Mouse (Mus musculus) G1E (cell line): ENCODE results near the gene Cib1.

Source experiments
- CTCF ChIP-seq: IDR thresholded peaks from 2 replicates; pipeline ENCODE4 v1.5.1; 2012; ENCODE audit warnings: low read depth, low read length, inconsistent platforms, mixed read lengths
- GATA1 ChIP-seq: IDR thresholded peaks from 2 replicates; pipeline ENCODE4 v1.6.1; 2012; ENCODE audit warnings: borderline replicate concordance, low read length, inconsistent platforms, mixed read lengths
- TAL1 ChIP-seq: conservative IDR thresholded peaks from 2 replicates; pipeline ENCODE4 v1.6.1; 2012; ENCODE audit warnings: low read depth, low read length, inconsistent platforms, mixed read lengths

GRCm38 (mm10) chr7:80252437-80252836 lies 19.8 kb upstream of the Cib1 start:
- TF ChIP-seq CTCF = no peak
- no peak for TF ChIP-seq TAL1
- TF ChIP-seq GATA1 = no peak
